Mouse (Mus musculus) CD4-positive, CD25-positive, alpha-beta regulatory T cell, adult 9 weeks (primary cell): ENCODE data around the gene Tmem109. TPM values are rescaled to one million over a fixed set of nuclear protein-coding genes. Genes with fewer than 3 reads are reported as not detected.

Experiments used
- polyA plus RNA-seq: library from polyadenylated mRNA; unstranded; fragments of 100-300 nt; shearing (Covaris generic); gene quantifications from one replicate; pipeline ENCODE4 v1.2.1, GENCODE M21; 2017

Tmem109 gene
- polyA plus RNA-seq = 58.9 TPM

DNA sequence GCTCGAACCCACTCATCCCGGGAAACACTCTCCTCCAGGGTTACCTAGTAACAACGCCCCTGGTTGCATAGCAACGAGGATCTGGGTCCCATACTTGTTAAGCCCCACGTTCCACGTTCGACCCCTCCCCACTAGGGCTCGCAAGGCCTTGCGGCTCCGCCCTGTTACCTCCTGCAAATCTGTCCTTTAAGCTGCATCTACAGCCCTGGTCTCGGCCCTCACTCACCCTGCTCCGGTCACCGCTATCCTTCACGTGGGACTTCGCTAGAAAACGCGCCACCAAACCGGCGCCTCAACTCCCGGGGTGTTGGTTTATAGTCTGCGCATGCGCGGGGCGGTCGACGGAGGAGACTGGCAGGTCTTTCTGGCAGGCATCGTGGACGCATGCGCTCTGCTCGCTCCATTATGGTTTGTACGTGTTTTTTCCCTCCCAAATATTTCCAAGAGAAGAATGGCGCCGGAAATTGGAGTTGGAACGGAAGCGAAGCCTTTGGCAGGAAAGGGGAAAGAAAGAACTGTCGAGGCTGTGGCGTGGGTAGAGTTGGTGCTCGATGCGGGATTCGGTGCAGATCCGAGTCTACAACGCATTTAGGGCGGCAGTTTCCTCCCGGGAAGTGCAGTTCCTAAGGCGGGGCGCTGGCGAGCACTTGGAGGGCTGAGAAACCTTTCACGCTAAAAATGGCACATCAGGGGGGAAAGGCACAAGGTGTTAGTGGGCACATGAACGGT is at the start of gene Tmem109:
Tmem109 (minus strand) TSS at position 576 of the 729 bp plus-strand sequence.

DNA sequence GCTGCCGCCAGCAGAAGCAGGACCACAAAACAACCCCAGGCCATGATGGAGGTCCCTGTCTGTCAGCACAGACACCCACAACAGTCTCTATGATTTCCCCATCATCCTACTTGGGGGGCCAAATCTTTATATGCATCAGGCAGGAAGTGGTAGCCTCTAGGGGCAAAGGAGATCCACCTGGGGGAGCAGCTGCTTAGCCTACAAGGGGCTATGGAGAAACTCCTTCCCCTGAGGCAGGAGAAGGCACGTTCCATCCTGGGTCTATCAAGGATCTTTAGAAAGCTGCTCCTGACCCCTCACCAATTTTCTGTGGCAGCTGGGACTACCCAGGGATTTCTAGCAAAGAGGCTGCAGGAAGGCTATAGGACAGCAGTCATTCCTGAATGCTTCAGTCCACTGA is 38.7 kb upstream of the Tmem109 start, which contains the start of gene Zp1:
Zp1 (minus strand) TSS at position 101 of the 400 bp plus-strand sequence.

DNA sequence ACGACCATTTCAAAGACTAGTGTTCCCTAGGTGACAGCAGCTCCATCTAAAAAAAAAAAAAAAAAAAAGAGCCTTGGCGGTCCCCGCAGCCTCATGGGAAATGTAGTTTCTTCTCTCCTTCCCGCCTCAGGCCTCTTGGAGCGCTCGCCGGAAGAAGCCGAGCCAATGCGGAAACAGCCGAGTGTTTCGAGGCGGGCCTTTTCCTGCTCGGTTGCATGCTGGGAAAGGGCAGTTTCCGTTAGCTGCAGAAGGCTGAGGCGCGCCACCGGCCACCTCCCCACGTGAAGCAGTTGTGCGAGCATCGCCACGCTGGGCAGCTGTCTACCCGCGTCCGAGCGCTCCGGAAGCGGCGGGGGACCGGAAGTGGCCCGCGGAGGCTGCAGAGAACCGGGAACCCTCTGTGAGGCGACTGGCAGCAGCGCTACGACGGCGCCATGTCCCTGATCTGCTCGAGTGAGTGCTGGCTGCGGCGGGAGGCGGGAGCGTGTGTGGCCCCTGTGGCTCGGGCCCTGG is 13.3 kb upstream of the Tmem109 start, which contains the start of gene Prpf19:
Prpf19 (plus strand) TSS at position 216 of the 513 bp plus-strand sequence.

DNA sequence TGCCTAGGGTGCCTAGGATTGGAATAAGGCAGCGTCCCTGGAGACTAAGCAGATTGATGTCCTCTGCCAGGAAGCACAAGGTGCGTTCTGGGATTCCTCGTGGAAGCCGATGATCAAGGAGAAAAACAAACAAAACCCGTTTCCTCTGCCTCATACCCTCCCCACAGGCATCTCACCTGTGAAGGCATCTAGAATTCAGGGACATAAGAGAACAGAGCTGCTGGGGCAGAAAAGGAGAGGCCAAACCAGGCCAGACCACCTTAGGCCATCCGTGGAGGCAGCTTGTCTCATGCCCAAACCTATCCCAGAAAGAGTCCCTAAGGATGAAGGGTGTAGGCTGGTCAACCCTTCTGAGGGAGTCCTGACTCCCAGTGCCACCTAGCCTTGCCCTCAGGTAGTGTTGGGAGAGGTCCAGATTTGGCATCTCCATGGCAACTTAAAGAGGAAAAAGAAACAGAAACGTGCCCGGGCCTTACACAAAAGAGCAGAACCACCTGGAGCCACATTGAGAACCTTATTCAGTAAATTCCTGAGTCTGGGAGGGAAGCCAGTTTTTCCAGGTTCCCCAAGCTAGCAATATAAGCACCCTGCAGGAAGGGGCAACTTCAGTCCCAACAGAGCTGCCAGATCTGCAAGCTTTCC is 11.8 kb downstream of the Tmem109 start, which contains the start of gene Tmem132a:
Tmem132a (minus strand) TSS at position 55 of the 642 bp plus-strand sequence.

GRCm38 (mm10) chr19:10839010-10839892 is 42.5 kb downstream of the Tmem109 start, which contains the start of gene Slc15a3:
Gene Slc15a3 (plus strand): TSS chr19:10839727.

DNA sequence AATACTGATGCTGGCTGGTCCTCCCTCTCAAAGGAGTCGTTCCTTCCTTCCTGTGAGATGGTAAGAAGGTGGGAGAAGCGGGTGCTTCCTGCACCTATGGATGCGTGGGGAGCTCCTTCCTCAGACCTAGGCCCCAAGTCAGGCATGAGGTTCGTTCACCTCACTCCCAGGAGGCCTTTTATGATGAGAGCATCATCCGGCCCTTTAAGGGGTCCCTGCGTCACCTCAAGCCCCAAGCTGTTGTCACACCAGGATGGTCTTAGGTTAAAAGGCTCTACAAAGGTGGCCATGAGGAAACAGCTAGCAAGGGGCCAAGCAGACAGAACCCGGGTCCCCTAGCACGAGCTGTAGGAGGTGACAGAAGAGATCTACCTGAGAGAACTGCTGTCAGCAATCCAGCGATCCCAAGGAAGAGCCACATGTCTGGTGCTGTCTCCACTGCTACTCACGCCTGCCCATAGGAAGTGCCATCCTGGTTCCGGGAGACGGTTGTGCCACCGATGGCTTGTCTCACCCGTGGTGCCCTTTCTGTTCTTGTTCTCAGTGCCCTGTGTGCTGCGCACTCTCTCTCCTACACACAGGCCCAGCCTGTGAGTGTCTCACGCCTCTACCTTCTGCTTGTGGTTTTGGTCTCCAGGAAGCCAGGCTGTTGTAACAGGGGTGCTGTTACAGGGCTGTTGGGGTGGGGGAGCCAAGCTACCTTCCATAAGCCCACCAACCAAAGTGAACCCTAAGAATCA is 52.2 kb downstream of the Tmem109 start, which contains the start of gene Cd6:
Cd6 (minus strand) TSS at position 623 of the 740 bp plus-strand sequence.

Other genes starting within 250 kb of the Tmem109 start
- gene Vwce, start 247.8 kb downstream of the Tmem109 start, polyA plus RNA-seq = 0.37 TPM
- gene Pga5, start 203.9 kb downstream of the Tmem109 start, polyA plus RNA-seq = not detected
- 26.5 TPM for gene Vps37c, start 193.3 kb downstream of the Tmem109 start, polyA plus RNA-seq
- 623 TPM for gene Cd5, start 143.0 kb downstream of the Tmem109 start, polyA plus RNA-seq
- gene Cd6, start 51.9 kb downstream of the Tmem109 start, polyA plus RNA-seq = 713 TPM
- gene Slc15a3, start 42.3 kb downstream of the Tmem109 start, polyA plus RNA-seq = 1.3 TPM
- gene Tmem132a, start 12.1 kb downstream of the Tmem109 start, polyA plus RNA-seq = 0.40 TPM
- 86.7 TPM for gene Prpf19, start 13.2 kb upstream of the Tmem109 start, polyA plus RNA-seq
- not detected for gene Zp1, start 38.6 kb upstream of the Tmem109 start, polyA plus RNA-seq
- gene Ptgdr2, start 55.2 kb upstream of the Tmem109 start, polyA plus RNA-seq = not detected
- 23.3 TPM for gene Ccdc86, start 67.3 kb upstream of the Tmem109 start, polyA plus RNA-seq
- gene Ms4a10, start 92.7 kb upstream of the Tmem109 start, polyA plus RNA-seq = not detected
- gene Ms4a15, start 111.2 kb upstream of the Tmem109 start, polyA plus RNA-seq = not detected
- gene Ms4a18, start 136.0 kb upstream of the Tmem109 start, polyA plus RNA-seq = not detected
- gene Ms4a8a, start 199.1 kb upstream of the Tmem109 start, polyA plus RNA-seq = not detected
- gene 1700017D01Rik, start 248.9 kb upstream of the Tmem109 start, polyA plus RNA-seq = not detected